Mouse (Mus musculus): ENCODE data around the gene Mttp.

Gene Mttp

GRCm38 (mm10) chr3:138051431-138051830 lies 93.3 kb downstream of the Mttp start:
- no peak for DNase-seq (ENCODE audit: low spot score)

GRCm38 (mm10) chr3:138050772-138051171 lies 94.0 kb downstream of the Mttp start:
- no peak for DNase-seq (ENCODE audit: low spot score)

- DNase-seq (ENCODE audit: low spot score), result no peak
These were observed 95.2 kb downstream of the Mttp start for GRCm38 (mm10) chr3:138049555-138049954.

- no peak for DNase-seq (ENCODE audit: low spot score)
These were observed 101.5 kb downstream of the Mttp start for GRCm38 (mm10) chr3:138043316-138043715.

- DNase-seq (ENCODE audit: low spot score), result no peak
These were observed 103.0 kb downstream of the Mttp start for GRCm38 (mm10) chr3:138041591-138042301.

- no peak for DNase-seq (ENCODE audit: low spot score)
These were observed 103.8 kb downstream of the Mttp start for GRCm38 (mm10) chr3:138040938-138041337.

Data from urinary bladder, postnatal 10 days (tissue).